Mouse (Mus musculus): ENCODE results near the gene Gm42957.

GRCm38 (mm10) chr3:96684151-96684821 is 49.0 kb downstream of the Gm42957 start:
- no peak for TF ChIP-seq GATA1 (IDR thresholded peaks at IDR 0.05; ENCODE audit: low read length)
- TF ChIP-seq TAL1 (IDR thresholded peaks at IDR 0.05; ENCODE audit: low read length), result no peak

Measured in erythroblast, embryonic 14.5 days (primary cell).